ENCODE assay signal across 8 mouse cellular contexts in genomic region chr2:164746693-164747092, GRCm38 (mm10). TPM values are rescaled to one million over a fixed set of nuclear protein-coding genes. Genes with fewer than 3 reads are reported as not detected.
A peak's percentile ranks its signal among the peaks of the same experiment; 100 is the strongest.
DNase-seq lines count a peak whose midpoint lies in the region; ATAC-seq lines count a peak whose summit lies in the region.

No protein-coding gene starts in this region.

- WGBS in kidney, embryonic 14.5 days: 44% methylated on average over 8 of the region's 8 CpGs
- WGBS in hindbrain, embryonic 13.5 days: 58% methylated on average over 8 of the region's 8 CpGs
- 63% methylated on average over 8 of the region's 8 CpGs for WGBS in midbrain, embryonic 14.5 days

- peak overlapping the region; percentile 93 for H3K9ac ChIP-seq in kidney, embryonic 14.5 days (ENCODE audit: low read depth, low read length)
- peak overlapping the region; percentile 95 for H3K9ac ChIP-seq in hindbrain, embryonic 13.5 days
- peak overlapping the region; percentile 90 for H3K9ac ChIP-seq in midbrain, embryonic 14.5 days (replicated peaks; ENCODE audit: low read length)

- H3K4me3 ChIP-seq in kidney, embryonic 14.5 days (ENCODE audit: low read length): peak overlapping the region; percentile 83
- H3K4me3 ChIP-seq in hindbrain, embryonic 13.5 days: peak overlapping the region; percentile 93
- H3K4me3 ChIP-seq in midbrain, embryonic 14.5 days (replicated peaks; ENCODE audit: low read depth, low read length): peak overlapping the region; percentile 87

- no peak overlapping the region for H3K27ac ChIP-seq in kidney, embryonic 14.5 days (ENCODE audit: low read depth, low read length)
- peak overlapping the region; percentile 78; the same call in 1 of the 2 replicates for H3K27ac ChIP-seq in hindbrain, embryonic 13.5 days
- H3K27ac ChIP-seq in midbrain, embryonic 14.5 days (replicated peaks; ENCODE audit: low read depth, low read length): no peak overlapping the region

- H3K36me3 ChIP-seq in kidney, embryonic 14.5 days (ENCODE audit: control insufficient read depth, insufficient read depth, low read length): peaks cover 34% of the 10 kb centered on the region
- peaks cover 41% of the 10 kb centered on the region for H3K36me3 ChIP-seq in hindbrain, embryonic 13.5 days
- H3K36me3 ChIP-seq in midbrain, embryonic 14.5 days (ENCODE audit: control insufficient read depth, insufficient read depth, low read length): peaks cover 32% of the 10 kb centered on the region

- intact Hi-C loops in gastrocnemius, postnatal 36 days (cut with DNase I): no loop called here

- no peak for ATAC-seq in kidney, embryonic 14.5 days (ENCODE audit: low FRiP score, low TSS enrichment)
- no peak for ATAC-seq in hindbrain, embryonic 13.5 days (ENCODE audit: low FRiP score)
- no peak for ATAC-seq in midbrain, embryonic 14.5 days (ENCODE audit: low FRiP score, low TSS enrichment)

- peak overlapping the region; percentile 60 for H3K4me2 ChIP-seq in kidney, embryonic 14.5 days (replicated peaks; ENCODE audit: low read depth, low read length)
- H3K4me2 ChIP-seq in hindbrain, embryonic 13.5 days: peak overlapping the region; percentile 96
- peak overlapping the region; percentile 93 for H3K4me2 ChIP-seq in midbrain, embryonic 14.5 days (ENCODE audit: low read length)

- H3K9me3 ChIP-seq in kidney, embryonic 14.5 days (ENCODE audit: control insufficient read depth, low read length): no peaks in the 10 kb centered on the region
- no peaks in the 10 kb centered on the region for H3K9me3 ChIP-seq in hindbrain, embryonic 13.5 days
- no peaks in the 10 kb centered on the region for H3K9me3 ChIP-seq in midbrain, embryonic 14.5 days (ENCODE audit: control insufficient read depth, low read length)

- peaks cover 5% of the 10 kb centered on the region for H3K4me1 ChIP-seq in kidney, embryonic 14.5 days (ENCODE audit: control insufficient read depth, insufficient read depth, low read length)
- peaks cover 36% of the 10 kb centered on the region for H3K4me1 ChIP-seq in hindbrain, embryonic 13.5 days (replicated peaks)
- H3K4me1 ChIP-seq in midbrain, embryonic 14.5 days (ENCODE audit: control insufficient read depth, insufficient read depth, low read length): peaks cover 13% of the 10 kb centered on the region

- H3K27me3 ChIP-seq in kidney, embryonic 14.5 days (ENCODE audit: control insufficient read depth, insufficient read depth, low read length): no peaks in the 10 kb centered on the region
- H3K27me3 ChIP-seq in hindbrain, embryonic 13.5 days: 0 out of 2 replicates have a peak, but pooled peaks cover 4% of the 10 kb centered on the region
- no peaks in the 10 kb centered on the region for H3K27me3 ChIP-seq in midbrain, embryonic 14.5 days (ENCODE audit: control insufficient read depth, insufficient read depth, low read length)

- no peak for DNase-seq in kidney, adult 18-20 months
- peak; percentile 51 for DNase-seq in T-cell, adult 2 months (ENCODE audit: low spot score)
- no peak for DNase-seq in midbrain, embryonic 14.5 days
- DNase-seq in layer of hippocampus, adult 9-10 months (ENCODE audit: low spot score): no peak
- no peak for DNase-seq in right cerebral cortex, adult 2 months (ENCODE audit: low spot score in 2 of 2)
- DNase-seq in gastrocnemius, postnatal 36 days: no peak

RNA-seq across cellular contexts. Expression of gene Dnttip1, which starts 0.9 kb away (rescaled TPM):
- polyA plus RNA-seq in kidney, embryonic 14.5 days (2014; fragmentation: Nextera tagmentation; extraction: Ambion mirVana): 64.4 and 70.8 TPM in 2 replicates
- 65.0 and 72.3 TPM in 2 replicates for polyA plus RNA-seq in hindbrain, embryonic 13.5 days (2015; fragmentation: Nextera tagmentation; extraction: Ambion mirVana)
- 49.1 and 55.0 TPM in 2 replicates for polyA plus RNA-seq in midbrain, embryonic 14.5 days (2014; fragmentation: Nextera tagmentation; extraction: Ambion mirVana)
- 10 to 100 TPM; 15.8 to 18.1 TPM for total RNA-seq in gastrocnemius, postnatal 36 days (2021)

RNA-seq across cellular contexts. Expression of gene Wfdc3, which starts 1.0 kb away (rescaled TPM):
- polyA plus RNA-seq in kidney, embryonic 14.5 days (2014; fragmentation: Nextera tagmentation; extraction: Ambion mirVana): 0.83 and 1.4 TPM in 2 replicates
- polyA plus RNA-seq in hindbrain, embryonic 13.5 days (2015; fragmentation: Nextera tagmentation; extraction: Ambion mirVana): 0.95 and 1.2 TPM in 2 replicates
- 0.80 and 1.1 TPM in 2 replicates for polyA plus RNA-seq in midbrain, embryonic 14.5 days (2014; fragmentation: Nextera tagmentation; extraction: Ambion mirVana)
- not detected for total RNA-seq in gastrocnemius, postnatal 36 days (2021)

RNA-seq across cellular contexts. Expression of gene Ube2c, which starts 23.0 kb away (rescaled TPM):
- polyA plus RNA-seq in kidney, embryonic 14.5 days (2014; fragmentation: Nextera tagmentation; extraction: Ambion mirVana): 559 and 687 TPM in 2 replicates
- polyA plus RNA-seq in hindbrain, embryonic 13.5 days (2015; fragmentation: Nextera tagmentation; extraction: Ambion mirVana): 97.2 and 108 TPM in 2 replicates
- 45.9 and 85.7 TPM in 2 replicates for polyA plus RNA-seq in midbrain, embryonic 14.5 days (2014; fragmentation: Nextera tagmentation; extraction: Ambion mirVana)
- 1 to 10 TPM; 1.0 to 1.4 TPM for total RNA-seq in gastrocnemius, postnatal 36 days (2021)

RNA-seq across cellular contexts. Expression of gene Spint5, which starts 31.6 kb away (rescaled TPM):
- not detected in 2 replicates for polyA plus RNA-seq in kidney, embryonic 14.5 days (2014; fragmentation: Nextera tagmentation; extraction: Ambion mirVana)
- polyA plus RNA-seq in hindbrain, embryonic 13.5 days (2015; fragmentation: Nextera tagmentation; extraction: Ambion mirVana): not detected in 2 replicates
- polyA plus RNA-seq in midbrain, embryonic 14.5 days (2014; fragmentation: Nextera tagmentation; extraction: Ambion mirVana): not detected in 2 replicates
- not detected for total RNA-seq in gastrocnemius, postnatal 36 days (2021)

RNA-seq across cellular contexts. Expression of gene Tnnc2, which starts 33.1 kb away (rescaled TPM):
- polyA plus RNA-seq in kidney, embryonic 14.5 days (2014; fragmentation: Nextera tagmentation; extraction: Ambion mirVana): 1.8 and 1.9 TPM in 2 replicates
- polyA plus RNA-seq in hindbrain, embryonic 13.5 days (2015; fragmentation: Nextera tagmentation; extraction: Ambion mirVana): 1.3 and 3.9 TPM in 2 replicates
- not detected in 2 replicates for polyA plus RNA-seq in midbrain, embryonic 14.5 days (2014; fragmentation: Nextera tagmentation; extraction: Ambion mirVana)
- over 10,000 TPM; 16,945 to 17,744 TPM for total RNA-seq in gastrocnemius, postnatal 36 days (2021)
